Mouse (Mus musculus) liver, postnatal 0 days (tissue): ENCODE measurements around the gene Tiam1. TPM values are rescaled to one million over a fixed set of nuclear protein-coding genes. Genes with fewer than 3 reads are reported as not detected.

Experiments
- ATAC-seq: fragments of 200-750 bp; cut with Nextera tagmentation; 2 replicates; pipeline ENCODE4 v1.8.0; 2017; ENCODE audit warnings: mild to moderate bottlenecking, moderate library complexity
- DNase-seq: peaks from one replicate; pipeline ENCODE4 v3.0.0-alpha.2; 2016
- H3K27ac ChIP-seq: fragments of 300-500 bp; sonication (generic); 2 replicates; pipeline ENCODE4 v1.5.1; 2014; ENCODE audit warnings: antibody characterized with exemption, moderate library complexity, mild to moderate bottlenecking, low read depth
- H3K27me3 ChIP-seq: fragments of 300-500 bp; sonication (generic); 2 replicates; pipeline ENCODE4 v1.6.1; 2014; ENCODE audit warnings: low read length, control low read depth, mixed read lengths; ENCODE audit not compliant: insufficient read depth
- H3K36me3 ChIP-seq: fragments of 300-500 bp; sonication (generic); replicated peaks from 2 replicates; pipeline ENCODE4 v1.6.1; 2014; ENCODE audit warnings: mild to moderate bottlenecking, control low read depth, low read length, moderate library complexity, mixed read lengths; ENCODE audit not compliant: insufficient read depth
- H3K4me1 ChIP-seq: fragments of 300-500 bp; sonication (generic); 2 replicates; pipeline ENCODE4 v1.6.1; 2014; ENCODE audit warnings: antibody characterized with exemption, mild to moderate bottlenecking, control low read depth; ENCODE audit not compliant: insufficient read depth
- H3K4me2 ChIP-seq: fragments of 300-500 bp; sonication (generic); 2 replicates; pipeline ENCODE4 v1.6.1; 2014; ENCODE audit warnings: low read depth, mild to moderate bottlenecking, low read length, moderate library complexity, mixed read lengths
- H3K4me3 ChIP-seq: fragments of 300-500 bp; sonication (generic); 2 replicates; pipeline ENCODE4 v1.5.1; 2014; ENCODE audit warnings: low read depth, low read length
- H3K9ac ChIP-seq: fragments of 300-500 bp; sonication (generic); replicated peaks from 2 replicates; pipeline ENCODE4 v1.6.1; 2014; ENCODE audit warnings: mild to moderate bottlenecking, moderate library complexity
- H3K9me3 ChIP-seq: fragments of 300-500 bp; sonication (generic); 2 replicates; pipeline ENCODE4 v1.6.1; 2016; ENCODE audit warnings: mild to moderate bottlenecking, control low read depth, low read length, mixed read lengths
- CTCF ChIP-seq: sonication (generic); IDR thresholded peaks from 2 replicates; pipeline ENCODE4 v1.5.1; 2016; ENCODE audit warnings: antibody characterized with exemption, low read depth
- EP300 ChIP-seq: IDR thresholded peaks from 2 replicates; pipeline ENCODE4 v1.6.1; 2016; ENCODE audit warnings: antibody characterized with exemption, low read depth, mild to moderate bottlenecking
- WGBS: fragments of 180-500 bp; shearing (Covaris S2); extraction: QIAGEN DNeasy Blood & Tissue Kit; methylation state at CpG from one replicate; pipeline ENCODE4 v1.1.7; 2014; ENCODE audit not compliant: insufficient replicate concordance; 5-methylcytosine and 5-hydroxymethylcytosine counted together
- polyA plus RNA-seq: library from polyadenylated mRNA; unstranded; fragments of >200 nt; fragmentation: Nextera tagmentation; extraction: Ambion mirVana; gene quantifications from 2 replicates; pipeline ENCODE4 v1.2.1, GENCODE M21; 2015

The Tiam1 gene
- polyA plus RNA-seq, 1 experiment from 2014 or later = 3.2 TPM

DNA sequence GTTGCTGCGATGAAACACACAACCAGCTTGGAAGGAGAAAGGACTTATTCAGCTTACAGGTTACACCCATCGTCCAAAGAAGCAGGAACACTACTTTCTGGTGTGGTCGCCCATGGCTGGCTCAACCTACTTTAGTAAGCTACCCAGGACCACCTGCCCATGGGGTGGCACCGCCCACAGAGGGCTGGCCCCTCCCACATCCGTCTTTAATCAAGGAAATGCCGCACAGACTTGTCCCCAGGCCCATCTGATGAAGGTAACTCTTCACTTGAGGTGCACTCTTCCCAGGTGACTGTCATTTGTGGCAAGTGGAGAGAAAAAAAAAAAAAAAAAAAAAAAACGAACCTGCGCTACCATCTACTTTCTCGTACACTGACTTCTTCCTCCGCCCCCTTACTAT, 381.0 kb downstream of the Tiam1 start:
- H3K9me3 ChIP-seq = no peaks in the 10 kb centered on the region
- ATAC-seq = no peak
- TF ChIP-seq CTCF = no peak
- TF ChIP-seq EP300 = no peak
- 76% methylated on average over 10 of the region's 10 CpGs for WGBS
- no peak for DNase-seq
- no peak overlapping the region for H3K9ac ChIP-seq
- no peak overlapping the region for H3K4me2 ChIP-seq
- no peaks in the 10 kb centered on the region for H3K4me1 ChIP-seq
- H3K27ac ChIP-seq = no peak overlapping the region
- no peaks in the 10 kb centered on the region for H3K36me3 ChIP-seq
- H3K27me3 ChIP-seq = no peaks in the 10 kb centered on the region
- no peak overlapping the region for H3K4me3 ChIP-seq

DNA sequence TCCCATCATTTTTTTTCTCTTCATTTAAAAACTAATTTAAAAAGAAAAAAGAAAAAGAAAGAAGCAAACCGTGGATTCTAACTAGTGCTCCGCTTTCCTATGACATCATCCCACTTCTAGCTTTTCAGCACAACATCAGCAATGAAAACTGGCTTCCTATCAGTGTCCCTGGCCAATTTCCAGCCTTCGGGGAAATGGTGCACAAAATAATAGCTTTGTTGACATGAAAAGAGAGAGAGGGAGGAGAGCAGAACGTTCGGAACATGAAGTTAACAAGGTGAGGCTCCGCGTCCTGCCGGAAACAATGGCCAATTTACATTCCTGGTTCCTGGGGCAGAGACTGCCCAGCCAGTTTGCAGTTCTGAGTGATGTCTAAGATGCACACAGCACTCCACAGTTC, 381.5 kb downstream of the Tiam1 start:
- DNase-seq (no peak), ATAC-seq (no peak)
- Histone ChIP-seq H3K27me3 (no peaks in the 10 kb centered on the region), H3K4me1 (no peaks in the 10 kb centered on the region), H3K36me3 (no peaks in the 10 kb centered on the region), H3K9ac (no peak overlapping the region), H3K4me2 (no peak overlapping the region), H3K9me3 (no peaks in the 10 kb centered on the region), H3K4me3 (no peak overlapping the region), H3K27ac (no peak overlapping the region)
- TF ChIP-seq EP300 (no peak), CTCF (no peak)
- 66% methylated on average over 8 of the region's 8 CpGs for WGBS

DNA sequence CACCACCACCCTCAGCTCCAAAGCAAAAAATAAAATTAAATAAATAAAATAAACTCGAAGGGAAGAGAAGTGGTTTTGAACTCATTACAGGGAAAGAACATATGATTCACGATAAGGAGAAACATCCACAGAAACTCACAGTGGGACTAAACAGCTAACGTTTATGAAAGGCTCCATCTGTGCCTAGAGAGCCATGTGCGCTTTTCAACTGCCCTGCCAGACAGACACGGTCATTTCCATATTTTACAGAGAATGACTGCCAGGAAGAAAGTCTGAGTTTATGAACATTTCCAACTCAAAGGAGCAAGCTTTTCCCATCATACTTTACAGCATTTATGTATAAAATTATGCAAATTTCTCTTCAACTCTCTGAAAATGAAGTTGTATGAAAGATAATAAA, 386.2 kb downstream of the Tiam1 start:
- H3K27me3 ChIP-seq = no peaks in the 10 kb centered on the region
- no peak overlapping the region for H3K4me3 ChIP-seq
- H3K36me3 ChIP-seq = no peaks in the 10 kb centered on the region
- 78% methylated on average over 5 of the region's 5 CpGs for WGBS
- TF ChIP-seq CTCF = no peak
- no peak for TF ChIP-seq EP300
- H3K4me2 ChIP-seq = no peak overlapping the region
- no peak overlapping the region for H3K27ac ChIP-seq
- DNase-seq (no peak), ATAC-seq (no peak)
- no peak overlapping the region for H3K9ac ChIP-seq
- no peaks in the 10 kb centered on the region for H3K4me1 ChIP-seq
- H3K9me3 ChIP-seq = no peaks in the 10 kb centered on the region

DNA sequence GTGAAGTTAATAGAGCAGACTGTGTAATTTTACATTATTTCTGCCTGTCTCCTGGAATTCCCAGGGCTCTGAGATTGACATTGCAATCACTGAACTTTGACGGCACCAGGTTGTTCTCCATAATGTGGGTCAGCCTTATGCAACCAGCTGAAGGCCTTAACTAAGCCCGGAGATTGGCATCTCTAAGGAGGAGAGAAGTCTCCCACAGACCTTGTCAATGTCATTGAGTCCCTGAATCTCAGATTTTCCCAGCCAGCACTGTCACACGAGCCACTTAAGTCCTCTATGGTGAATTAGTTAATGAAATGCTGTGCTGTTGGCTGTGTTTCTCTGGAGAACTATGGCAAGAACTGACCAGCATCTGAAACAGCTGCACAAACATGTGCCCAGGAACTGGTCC, 388.9 kb downstream of the Tiam1 start:
- WGBS = 71% methylated on average over 3 of the region's 3 CpGs
- no peak for DNase-seq
- Histone ChIP-seq H3K4me2 (no peak overlapping the region), H3K36me3 (no peaks in the 10 kb centered on the region), H3K9me3 (no peaks in the 10 kb centered on the region), H3K9ac (no peak overlapping the region), H3K27ac (no peak overlapping the region), H3K27me3 (no peaks in the 10 kb centered on the region), H3K4me3 (no peak overlapping the region), H3K4me1 (no peaks in the 10 kb centered on the region)
- TF ChIP-seq CTCF (no peak), EP300 (no peak)
- no peak for ATAC-seq

DNA sequence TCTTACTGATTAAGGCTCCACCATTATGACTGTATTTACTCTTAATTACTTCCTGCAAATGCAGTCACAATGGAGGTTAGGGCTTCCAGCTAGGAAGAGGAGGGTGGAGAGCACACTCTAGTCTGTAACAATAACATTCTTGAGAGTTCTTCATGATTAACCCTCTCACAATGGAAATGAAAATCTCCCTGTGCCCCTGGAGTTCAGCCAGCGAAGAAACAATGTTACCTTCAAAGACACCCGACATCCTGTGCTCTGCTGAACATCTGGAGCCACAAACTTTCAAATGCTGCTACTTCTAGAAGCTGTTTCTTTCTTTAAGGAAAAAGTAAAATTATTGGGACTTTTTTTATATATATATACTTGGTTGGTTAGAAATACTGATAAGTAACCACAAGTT, 395.7 kb downstream of the Tiam1 start:
- Histone ChIP-seq H3K4me2 (no peak overlapping the region), H3K4me1 (no peaks in the 10 kb centered on the region), H3K36me3 (no peaks in the 10 kb centered on the region), H3K9me3 (no peaks in the 10 kb centered on the region), H3K4me3 (no peak overlapping the region), H3K9ac (no peak overlapping the region), H3K27ac (no peak overlapping the region), H3K27me3 (no peaks in the 10 kb centered on the region)
- DNase-seq (no peak), ATAC-seq (no peak)
- 36% methylated on average over 2 of the region's 2 CpGs for whole genome bisulfite sequencing
- TF ChIP-seq EP300 (no peak), CTCF (no peak)

DNA sequence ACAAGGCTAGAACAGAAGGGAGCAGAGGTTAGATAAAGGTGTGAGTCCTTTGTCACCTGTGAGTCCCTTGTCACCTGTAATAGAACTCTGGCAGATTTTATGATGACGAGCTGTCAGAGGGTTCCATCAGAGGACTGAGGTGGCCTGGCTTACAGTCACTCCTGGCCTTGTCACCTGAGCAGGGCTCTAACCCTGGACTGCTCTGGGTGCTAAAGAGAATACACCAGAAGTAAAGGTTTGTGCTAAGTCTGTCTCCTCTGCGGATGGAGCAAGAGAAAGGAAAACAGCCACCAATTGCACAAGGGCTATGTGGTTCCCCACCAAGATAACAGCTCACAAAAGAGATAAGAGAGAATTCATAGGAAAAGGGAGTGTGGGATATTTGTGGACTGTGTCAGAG, 404.0 kb downstream of the Tiam1 start:
- Histone ChIP-seq H3K9ac (no peak overlapping the region), H3K4me2 (no peak overlapping the region), H3K4me3 (no peak overlapping the region), H3K36me3 (no peaks in the 10 kb centered on the region), H3K27me3 (no peaks in the 10 kb centered on the region), H3K9me3 (no peaks in the 10 kb centered on the region), H3K4me1 (no peaks in the 10 kb centered on the region), H3K27ac (no peak overlapping the region)
- 49% methylated on average over 2 of the region's 2 CpGs for WGBS
- TF ChIP-seq EP300 (no peak), CTCF (no peak)
- ATAC-seq = no peak
- DNase-seq = no peak

DNA sequence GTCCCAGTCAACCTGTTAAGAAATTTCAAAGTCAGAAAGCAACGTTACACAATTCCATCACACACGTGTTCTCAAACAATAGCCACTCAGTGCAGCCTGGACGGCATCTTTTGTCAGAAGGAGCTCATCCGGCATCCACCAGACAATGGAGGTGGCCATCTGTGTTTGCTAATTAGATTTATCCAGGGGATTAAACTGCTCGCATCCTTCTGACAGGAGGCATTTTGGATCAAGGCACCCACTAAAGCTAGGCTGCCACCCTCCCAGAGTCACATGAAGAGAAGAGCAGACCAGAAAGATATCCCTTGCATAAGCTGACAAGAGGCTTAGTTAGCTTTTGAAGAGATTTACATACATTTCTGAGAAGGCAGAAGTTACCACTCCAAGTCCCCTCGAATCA, 404.6 kb downstream of the Tiam1 start:
- no peak overlapping the region for H3K4me3 ChIP-seq
- H3K27ac ChIP-seq = no peak overlapping the region
- no peaks in the 10 kb centered on the region for H3K36me3 ChIP-seq
- DNase-seq (no peak), ATAC-seq (no peak)
- no peak for TF ChIP-seq CTCF
- TF ChIP-seq EP300 = no peak
- no peaks in the 10 kb centered on the region for H3K4me1 ChIP-seq
- WGBS = 40% methylated on average over 6 of the region's 6 CpGs
- no peak overlapping the region for H3K9ac ChIP-seq
- H3K4me2 ChIP-seq = no peak overlapping the region
- no peaks in the 10 kb centered on the region for H3K27me3 ChIP-seq
- H3K9me3 ChIP-seq = no peaks in the 10 kb centered on the region

Other genes with a start within 250 kb of the Tiam1 start
- gene Sod1, start 77.0 kb upstream of the Tiam1 start, polyA plus RNA-seq = 1,398 and 1,474 TPM in 2 replicates
- 6.2 TPM in 2 replicates for gene Scaf4, start 140.7 kb upstream of the Tiam1 start, polyA plus RNA-seq
- gene Hunk, start 242.2 kb upstream of the Tiam1 start, polyA plus RNA-seq = 1.1 and 1.2 TPM in 2 replicates